Mouse (Mus musculus): ENCODE data around the gene Grpr. TPM values are rescaled to one million over a fixed set of nuclear protein-coding genes. Genes with fewer than 3 reads are reported as not detected.

Gene Grpr
- polyA plus RNA-seq (2017; shearing (Covaris generic)) = under 1 TPM in 1 of 2 experiments, not detected in 1; 0.37 TPM

GRCm38 (mm10) chrX:163549666-163550065, at the start of gene Grpr:
Gene Grpr, minus strand, starts transcription at chrX:163549677.

Other genes with a start within 250 kb of the Grpr start
- under 1 TPM in 1 of 2 experiments, not detected in 1; 0.48 TPM for gene Rnf138rt1, start 211.7 kb upstream of the Grpr start, polyA plus RNA-seq (2017; shearing (Covaris generic))